Mouse (Mus musculus): ENCODE data around the gene Clec4b2. TPM values are rescaled to one million over a fixed set of nuclear protein-coding genes. Genes with fewer than 3 reads are reported as not detected.
"Not testable (repeated sequence)": the region's sequence is repeated elsewhere in the genome, so short reads cannot be mapped to it uniquely, and the experiment has no call there.

Gene Clec4b2
- polyA plus RNA-seq (2012; rRNA removed) (not detected in 2 replicates), polyA plus RNA-seq (2014; fragmentation: Nextera tagmentation; extraction: Ambion mirVana) (not detected in 2 replicates)

GRCm38 (mm10) chr6:123172593-123172992 is at the start of gene Clec4b2:
TSS of gene Clec4b2 (plus strand) at chr6:123172893.
- WGBS: 90% methylated on average over 4 of the region's 4 CpGs
- DNase-seq (ENCODE audit: low spot score): no peak
- H3K4me2 ChIP-seq (replicated peaks; ENCODE audit: low read depth, low read length, severe bottlenecking): no peak within 1 kb of the TSS
- no peaks in the 10 kb centered on the region for H3K4me1 ChIP-seq (ENCODE audit: control insufficient read depth, insufficient read depth, low read length)
- H3K9ac ChIP-seq (ENCODE audit: low read depth, low read length, severe bottlenecking): no peak within 1 kb of the TSS
- no peak for ATAC-seq (ENCODE audit: low FRiP score, low read depth)
- H3K27me3 ChIP-seq (ENCODE audit: control insufficient read depth, insufficient read depth, low read length): no peaks in the 10 kb centered on the region
- H3K27ac ChIP-seq (replicated peaks; ENCODE audit: low read depth, low read length): no peak within 1 kb of the TSS
- H3K36me3 ChIP-seq (ENCODE audit: control insufficient read depth, insufficient read depth, low read length): no peaks in the 10 kb centered on the region
- H3K9me3 ChIP-seq (ENCODE audit: control insufficient read depth, low read length): no peaks in the 10 kb centered on the region
- no peak within 1 kb of the TSS for H3K4me3 ChIP-seq (replicated peaks; ENCODE audit: low read length)
- no peak for TF ChIP-seq POLR2A (IDR thresholded peaks at IDR 0.05; ENCODE audit: borderline replicate concordance, extremely low read depth, insufficient read depth, insufficient read length)

- no peaks in the 10 kb centered on the region for H3K36me3 ChIP-seq (ENCODE audit: control insufficient read depth, insufficient read depth, low read length)
- H3K4me3 ChIP-seq (replicated peaks; ENCODE audit: low read length): no peak overlapping the region
- DNase-seq (ENCODE audit: low spot score) (no peak), ATAC-seq (ENCODE audit: low FRiP score, low read depth) (no peak)
- 72% methylated on average over 3 of the region's 3 CpGs for WGBS
- no peak overlapping the region for H3K27ac ChIP-seq (replicated peaks; ENCODE audit: low read depth, low read length)
- H3K4me1 ChIP-seq (ENCODE audit: control insufficient read depth, insufficient read depth, low read length): no peaks in the 10 kb centered on the region
- H3K9ac ChIP-seq (ENCODE audit: low read depth, low read length, severe bottlenecking): no peak overlapping the region
- TF ChIP-seq POLR2A (IDR thresholded peaks at IDR 0.05; ENCODE audit: borderline replicate concordance, extremely low read depth, insufficient read depth, insufficient read length): no peak
- H3K4me2 ChIP-seq (replicated peaks; ENCODE audit: low read depth, low read length, severe bottlenecking): no peak overlapping the region
- H3K27me3 ChIP-seq (ENCODE audit: control insufficient read depth, insufficient read depth, low read length): no peaks in the 10 kb centered on the region
- no peaks in the 10 kb centered on the region for H3K9me3 ChIP-seq (ENCODE audit: control insufficient read depth, low read length)
Measured at GRCm38 (mm10) chr6:123123195-123123594, 49.5 kb upstream of the Clec4b2 start.

DNA sequence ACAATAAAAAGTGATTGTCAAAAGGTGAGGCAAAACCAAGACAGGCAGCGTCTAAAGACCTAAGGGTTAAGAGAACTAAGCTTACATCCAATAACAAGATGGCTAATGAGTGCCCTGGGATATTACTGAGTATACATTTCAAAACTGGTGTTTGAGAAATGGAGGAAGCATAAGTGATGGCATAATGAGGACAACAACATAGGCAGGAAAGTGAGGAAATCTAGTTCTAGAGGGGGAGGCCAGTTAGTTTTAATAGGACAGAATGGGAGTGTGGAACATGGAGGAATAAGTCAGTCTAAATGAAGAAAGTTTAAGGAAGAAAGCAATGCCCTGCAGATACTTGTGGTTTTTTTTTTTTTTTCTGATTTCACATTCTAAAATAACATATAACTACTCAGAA is 45.5 kb upstream of the Clec4b2 start:
- Histone ChIP-seq H3K9ac (ENCODE audit: low read depth, low read length, severe bottlenecking) (no peak overlapping the region), H3K4me3 (replicated peaks; ENCODE audit: low read length) (no peak overlapping the region), H3K4me2 (replicated peaks; ENCODE audit: low read depth, low read length, severe bottlenecking) (no peak overlapping the region), H3K36me3 (ENCODE audit: control insufficient read depth, insufficient read depth, low read length) (no peaks in the 10 kb centered on the region), H3K4me1 (ENCODE audit: control insufficient read depth, insufficient read depth, low read length) (no peaks in the 10 kb centered on the region), H3K27me3 (ENCODE audit: control insufficient read depth, insufficient read depth, low read length) (no peaks in the 10 kb centered on the region), H3K9me3 (ENCODE audit: control insufficient read depth, low read length) (no peaks in the 10 kb centered on the region), H3K27ac (replicated peaks; ENCODE audit: low read depth, low read length) (no peak overlapping the region)
- 61% methylated on average over 1 of the region's 1 CpGs for WGBS
- no peak for DNase-seq (ENCODE audit: low spot score)
- ATAC-seq (ENCODE audit: low FRiP score, low read depth): no peak
- no peak for TF ChIP-seq POLR2A (IDR thresholded peaks at IDR 0.05; ENCODE audit: borderline replicate concordance, extremely low read depth, insufficient read depth, insufficient read length)

- H3K27ac ChIP-seq (replicated peaks; ENCODE audit: low read depth, low read length); H3K4me2 ChIP-seq (replicated peaks; ENCODE audit: low read depth, low read length, severe bottlenecking); DNase-seq (ENCODE audit: low spot score); H3K27me3 ChIP-seq (ENCODE audit: control insufficient read depth, insufficient read depth, low read length); ATAC-seq (ENCODE audit: low FRiP score, low read depth); H3K4me1 ChIP-seq (ENCODE audit: control insufficient read depth, insufficient read depth, low read length); H3K9me3 ChIP-seq (ENCODE audit: control insufficient read depth, low read length); H3K4me3 ChIP-seq (replicated peaks; ENCODE audit: low read length); H3K36me3 ChIP-seq (ENCODE audit: control insufficient read depth, insufficient read depth, low read length); H3K9ac ChIP-seq (ENCODE audit: low read depth, low read length, severe bottlenecking): not testable (repeated sequence)
- WGBS: 72% methylated on average over 26 of the region's 29 CpGs
Measured at GRCm38 (mm10) chr6:123137766-123138526, 34.7 kb upstream of the Clec4b2 start.

- H3K27me3 ChIP-seq (ENCODE audit: control insufficient read depth, insufficient read depth, low read length): no peaks in the 10 kb centered on the region
- no peaks in the 10 kb centered on the region for H3K9me3 ChIP-seq (ENCODE audit: control insufficient read depth, low read length)
- H3K4me2 ChIP-seq (replicated peaks; ENCODE audit: low read depth, low read length, severe bottlenecking): no peak overlapping the region
- TF ChIP-seq POLR2A (IDR thresholded peaks at IDR 0.05; ENCODE audit: borderline replicate concordance, extremely low read depth, insufficient read depth, insufficient read length): no peak
- ATAC-seq (ENCODE audit: low FRiP score, low read depth) (no peak), DNase-seq (ENCODE audit: low spot score) (no peak)
- H3K9ac ChIP-seq (ENCODE audit: low read depth, low read length, severe bottlenecking): no peak overlapping the region
- no peak overlapping the region for H3K4me3 ChIP-seq (replicated peaks; ENCODE audit: low read length)
- H3K36me3 ChIP-seq (ENCODE audit: control insufficient read depth, insufficient read depth, low read length): no peaks in the 10 kb centered on the region
- no peak overlapping the region for H3K27ac ChIP-seq (replicated peaks; ENCODE audit: low read depth, low read length)
- 56% methylated on average over 1 of the region's 1 CpGs for WGBS
- H3K4me1 ChIP-seq (ENCODE audit: control insufficient read depth, insufficient read depth, low read length): no peaks in the 10 kb centered on the region
Measured at GRCm38 (mm10) chr6:123170106-123170505, 2.6 kb upstream of the Clec4b2 start.
